Mouse (Mus musculus): Measurements from ENCODE around the gene Ifnk.

GRCm38 (mm10) chr4:35172471-35172870 lies 20.6 kb downstream of the Ifnk start:
- no peak for TF ChIP-seq MAFK (IDR thresholded peaks at IDR 0.05; ENCODE audit: insufficient read depth, low read depth, low read length)
- no peak for TF ChIP-seq HCFC1 (IDR thresholded peaks at IDR 0.05; ENCODE audit: borderline replicate concordance, insufficient read depth, low read length)
- TF ChIP-seq ZNF384 (IDR thresholded peaks at IDR 0.05; ENCODE audit: low read depth, low read length) = no peak
- no peak for TF ChIP-seq CHD2 (IDR thresholded peaks at IDR 0.05; ENCODE audit: low read depth, low read length)
- TF ChIP-seq ZC3H11A (IDR thresholded peaks at IDR 0.05; ENCODE audit: borderline replicate concordance, low read depth, low read length) = no peak
